Mouse (Mus musculus) stomach, postnatal 0 days (tissue): Measurements from ENCODE around the gene Pappa.

Experiments
- CTCF ChIP-seq: IDR thresholded peaks from 2 replicates; pipeline ENCODE4 v1.5.1; 2016; ENCODE audit warnings: antibody characterized with exemption, low read depth, mild to moderate bottlenecking, moderate library complexity
- EP300 ChIP-seq: optimal IDR thresholded peaks from 2 replicates; pipeline ENCODE3; 2016; ENCODE audit warnings: antibody characterized with exemption

DNA sequence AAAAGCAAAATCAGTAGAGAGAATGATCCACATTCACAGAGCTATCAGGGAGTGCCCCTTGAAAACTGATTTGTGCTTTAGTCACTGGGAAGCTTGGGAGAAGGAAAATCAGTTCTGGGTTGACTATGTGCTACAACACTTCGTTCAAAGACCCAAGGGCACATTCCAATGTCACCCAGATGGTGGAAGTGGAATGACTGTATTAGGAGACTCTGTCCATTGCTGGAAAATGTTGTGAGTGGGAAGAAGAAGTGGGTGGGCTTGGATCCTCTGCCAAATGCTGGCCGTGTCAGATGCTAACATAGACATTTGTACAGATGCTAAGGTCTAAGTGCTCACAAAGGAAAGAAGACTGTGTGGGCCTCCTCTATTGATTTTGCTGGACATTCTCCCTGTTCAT is 29.6 kb downstream of the Pappa start:
- no peak for TF ChIP-seq CTCF
- TF ChIP-seq EP300, result no peak
